Mouse (Mus musculus) heart, embryonic 14.5 days (tissue): ENCODE results near the gene Mrgprd. TPM values are rescaled to one million over a fixed set of nuclear protein-coding genes. Genes with fewer than 3 reads are reported as not detected.

Experiments
- ATAC-seq: fragments of 200-750 bp; cut with Nextera tagmentation; 2 replicates; pipeline ENCODE4 v1.8.0; 2017; ENCODE audit warnings: low read depth, moderate TSS enrichment; ENCODE audit not compliant: insufficient number of reproducible peaks, insufficient read depth, low FRiP score
- H3K27ac ChIP-seq, 2 experiments: fragments of 200-500 bp in 1 of 2; fragments of 300-500 bp in 1 of 2; sonication (generic) in 1 of 2; replicated peaks in 1 of 2; 2 replicates each; pipeline ENCODE4 v1.5.1; 2012 to 2014; ENCODE audit warnings: low read depth in 2 of 2, low read length in 2 of 2, control low read depth in 1 of 2, mild to moderate bottlenecking in 1 of 2, mixed read lengths in 1 of 2; ENCODE audit not compliant: control insufficient read depth in 1 of 2, insufficient read depth in 1 of 2
- H3K27me3 ChIP-seq: fragments of 300-500 bp; sonication (generic); 2 replicates; pipeline ENCODE4 v1.6.1; 2014; ENCODE audit warnings: mild to moderate bottlenecking, low read length, control low read depth; ENCODE audit not compliant: control insufficient read depth, insufficient read depth
- H3K36me3 ChIP-seq: fragments of 300-500 bp; sonication (generic); 2 replicates; pipeline ENCODE4 v1.6.1; 2014; ENCODE audit warnings: mild to moderate bottlenecking, control low read depth, low read length, mixed read lengths; ENCODE audit not compliant: control insufficient read depth, insufficient read depth
- H3K4me1 ChIP-seq, 2 experiments: fragments of 200-500 bp in 1 of 2; fragments of 300-500 bp in 1 of 2; sonication (generic) in 1 of 2; 2 replicates each; pipeline ENCODE4 v1.6.1; 2012 to 2014; ENCODE audit warnings: low read length in 2 of 2, control low read depth in 1 of 2, mixed read lengths in 1 of 2; ENCODE audit not compliant: control insufficient read depth in 2 of 2, insufficient read depth in 2 of 2
- H3K4me2 ChIP-seq: fragments of 300-500 bp; sonication (generic); 2 replicates; pipeline ENCODE4 v1.6.1; 2014; ENCODE audit warnings: mild to moderate bottlenecking, low read length
- H3K4me3 ChIP-seq, 2 experiments: fragments of 200-500 bp in 1 of 2; fragments of 300-500 bp in 1 of 2; sonication (generic) in 1 of 2; 2 replicates each; pipeline ENCODE4 v1.5.1; 2012 to 2014; ENCODE audit warnings: low read length in 2 of 2, mild to moderate bottlenecking in 2 of 2, control low read depth in 1 of 2, low read depth in 1 of 2, moderate library complexity in 1 of 2; ENCODE audit not compliant: control insufficient read depth in 1 of 2, insufficient read depth in 1 of 2
- H3K9ac ChIP-seq: fragments of 300-500 bp; sonication (generic); 2 replicates; pipeline ENCODE4 v1.6.1; 2014; ENCODE audit warnings: mild to moderate bottlenecking, low read length
- H3K9me3 ChIP-seq: fragments of 300-500 bp; sonication (generic); 2 replicates; pipeline ENCODE4 v1.6.1; 2016; ENCODE audit warnings: low read length, control low read depth; ENCODE audit not compliant: control insufficient read depth
- WGBS: fragments of 180-500 bp; shearing (Covaris S2); extraction: QIAGEN DNeasy Blood & Tissue Kit; methylation state at CpG from one replicate; pipeline ENCODE4 v1.1.7; 2014; 5-methylcytosine and 5-hydroxymethylcytosine counted together
- polyA plus RNA-seq: library from polyadenylated mRNA; unstranded; fragments of >200 nt; fragmentation: Nextera tagmentation; extraction: Ambion mirVana; gene quantifications from 2 replicates; pipeline ENCODE4 v1.2.1, GENCODE M21; 2014

Gene Mrgprd
- polyA plus RNA-seq, 1 experiment from 2014 or later: not detected

GRCm38 (mm10) chr7:145312137-145312536 lies 2.5 kb upstream of the Mrgprd start:
- Histone ChIP-seq H3K36me3 (no peaks in the 10 kb centered on the region), H3K4me2 (no peak overlapping the region), H3K4me1 (no peaks in the 10 kb centered on the region; a peak in 1 of 4 replicates), H3K4me3 (no peak overlapping the region), H3K9me3 (no peaks in the 10 kb centered on the region), H3K27ac (no peak overlapping the region), H3K9ac (no peak overlapping the region), H3K27me3 (0 out of 2 replicates have a peak, but pooled peaks cover 4% of the 10 kb centered on the region)
- no peak for ATAC-seq
- 72% methylated on average over 3 of the region's 3 CpGs for WGBS

GRCm38 (mm10) chr7:145317522-145317921 lies 2.9 kb downstream of the Mrgprd start:
- Histone ChIP-seq H3K27ac (no peak overlapping the region), H3K9me3 (no peaks in the 10 kb centered on the region), H3K4me3 (no peak overlapping the region), H3K27me3 (no peaks in the 10 kb centered on the region), H3K9ac (no peak overlapping the region), H3K4me2 (no peak overlapping the region), H3K4me1 (no peaks in the 10 kb centered on the region), H3K36me3 (no peaks in the 10 kb centered on the region)
- WGBS: 69% methylated on average over 4 of the region's 4 CpGs
- ATAC-seq: no peak

- H3K36me3 ChIP-seq: no peaks in the 10 kb centered on the region
- H3K27me3 ChIP-seq: no peaks in the 10 kb centered on the region
- 61% methylated on average over 3 of the region's 3 CpGs for WGBS
- H3K4me3 ChIP-seq: no peak overlapping the region
- H3K27ac ChIP-seq: no peak overlapping the region
- ATAC-seq: no peak
- H3K4me2 ChIP-seq: no peak overlapping the region
- H3K9ac ChIP-seq: no peak overlapping the region
- H3K9me3 ChIP-seq: no peaks in the 10 kb centered on the region
- H3K4me1 ChIP-seq: no peaks in the 10 kb centered on the region
Observed at GRCm38 (mm10) chr7:145319481-145319880, 4.8 kb downstream of the Mrgprd start.

GRCm38 (mm10) chr7:145323607-145324006 lies 9.0 kb downstream of the Mrgprd start:
- Histone ChIP-seq H3K9me3 (no peaks in the 10 kb centered on the region), H3K4me3 (no peak overlapping the region), H3K4me1 (no peaks in the 10 kb centered on the region), H3K27ac (no peak overlapping the region), H3K36me3 (no peaks in the 10 kb centered on the region), H3K27me3 (no peaks in the 10 kb centered on the region), H3K4me2 (no peak overlapping the region), H3K9ac (no peak overlapping the region)
- WGBS: 32% methylated on average over 4 of the region's 4 CpGs
- ATAC-seq: no peak

- Histone ChIP-seq H3K27ac (no peak overlapping the region), H3K36me3 (no peaks in the 10 kb centered on the region), H3K4me2 (no peak overlapping the region), H3K4me3 (no peak overlapping the region), H3K9me3 (no peaks in the 10 kb centered on the region), H3K9ac (no peak overlapping the region), H3K4me1 (peaks cover 9 to 10% of the 10 kb centered on the region in 2 experiments), H3K27me3 (no peaks in the 10 kb centered on the region)
- 33% methylated on average over 2 of the region's 2 CpGs for WGBS
- ATAC-seq: no peak
Observed at GRCm38 (mm10) chr7:145325697-145326096, 11.1 kb downstream of the Mrgprd start.

- Histone ChIP-seq H3K4me1 (peaks cover 17 to 21% of the 10 kb centered on the region in 2 experiments), H3K4me3 (no peak overlapping the region), H3K27me3 (no peaks in the 10 kb centered on the region), H3K4me2 (no peak overlapping the region), H3K9me3 (no peaks in the 10 kb centered on the region), H3K36me3 (no peaks in the 10 kb centered on the region), H3K27ac (no peak overlapping the region), H3K9ac (no peak overlapping the region)
- ATAC-seq: no peak
- WGBS: 44% methylated on average over 2 of the region's 2 CpGs
Observed at GRCm38 (mm10) chr7:145329982-145330381, 15.3 kb downstream of the Mrgprd start.

- no peak for ATAC-seq
- H3K9ac ChIP-seq: no peak overlapping the region
- H3K4me3 ChIP-seq: no peak overlapping the region
- no peaks in the 10 kb centered on the region for H3K9me3 ChIP-seq
- H3K4me2 ChIP-seq: no peak overlapping the region
- peaks cover 17 to 21% of the 10 kb centered on the region in 2 experiments for H3K4me1 ChIP-seq
- no peak overlapping the region for H3K27ac ChIP-seq
- WGBS: 27% methylated on average over 2 of the region's 2 CpGs
- no peaks in the 10 kb centered on the region for H3K36me3 ChIP-seq
- no peaks in the 10 kb centered on the region for H3K27me3 ChIP-seq
Observed at GRCm38 (mm10) chr7:145330641-145331040, 16.0 kb downstream of the Mrgprd start.

GRCm38 (mm10) chr7:145332376-145333041 lies 17.9 kb downstream of the Mrgprd start:
- no peak overlapping the region for H3K4me2 ChIP-seq
- H3K27me3 ChIP-seq: no peaks in the 10 kb centered on the region
- H3K36me3 ChIP-seq: no peaks in the 10 kb centered on the region
- H3K9ac ChIP-seq: no peak overlapping the region
- H3K27ac ChIP-seq: no peak overlapping the region; a peak in 1 of 4 replicates
- H3K4me3 ChIP-seq: no peak overlapping the region
- 7% methylated on average over 1 of the region's 1 CpGs for WGBS
- no peaks in the 10 kb centered on the region for H3K9me3 ChIP-seq
- no peak for ATAC-seq
- peaks cover 17 to 21% of the 10 kb centered on the region in 2 experiments for H3K4me1 ChIP-seq
